Mouse (Mus musculus) heart, adult 2 months (tissue): ENCODE measurements around the gene Flad1.

Source experiments
- CTCF ChIP-seq: fragments of 200-600 bp; IDR thresholded peaks from 2 replicates; pipeline ENCODE4 v1.8.1; 2022; ENCODE audit warnings: antibody characterized with exemption, mild to moderate bottlenecking, moderate library complexity
- EP300 ChIP-seq: fragments of 200-500 bp; IDR thresholded peaks from 2 replicates; pipeline ENCODE4 v1.6.1; 2011; ENCODE audit warnings: low read depth, low read length, control low read depth; ENCODE audit not compliant: insufficient read depth
- POLR2A ChIP-seq: fragments of 200-500 bp; IDR thresholded peaks from 2 replicates; pipeline ENCODE4 v1.6.1; 2011; ENCODE audit warnings: mild to moderate bottlenecking, low read depth, low read length, control low read depth; ENCODE audit not compliant: insufficient read depth

GRCm38 (mm10) chr3:89394006-89394893, 17.4 kb downstream of the Flad1 start, which contains the start of gene Zbtb7b:
- TF ChIP-seq EP300: no peak; the same call in 1 of the 2 replicates
- no peak; the same call in none of the 2 replicates for TF ChIP-seq POLR2A
- peak; percentile 58 for TF ChIP-seq CTCF
